Mouse (Mus musculus): ENCODE results near the gene Cyp11a1. TPM values are rescaled to one million over a fixed set of nuclear protein-coding genes. Genes with fewer than 3 reads are reported as not detected.

Cyp11a1 gene
- polyA plus RNA-seq, 1 experiment from 2014 or later = 0.57 TPM

DNA sequence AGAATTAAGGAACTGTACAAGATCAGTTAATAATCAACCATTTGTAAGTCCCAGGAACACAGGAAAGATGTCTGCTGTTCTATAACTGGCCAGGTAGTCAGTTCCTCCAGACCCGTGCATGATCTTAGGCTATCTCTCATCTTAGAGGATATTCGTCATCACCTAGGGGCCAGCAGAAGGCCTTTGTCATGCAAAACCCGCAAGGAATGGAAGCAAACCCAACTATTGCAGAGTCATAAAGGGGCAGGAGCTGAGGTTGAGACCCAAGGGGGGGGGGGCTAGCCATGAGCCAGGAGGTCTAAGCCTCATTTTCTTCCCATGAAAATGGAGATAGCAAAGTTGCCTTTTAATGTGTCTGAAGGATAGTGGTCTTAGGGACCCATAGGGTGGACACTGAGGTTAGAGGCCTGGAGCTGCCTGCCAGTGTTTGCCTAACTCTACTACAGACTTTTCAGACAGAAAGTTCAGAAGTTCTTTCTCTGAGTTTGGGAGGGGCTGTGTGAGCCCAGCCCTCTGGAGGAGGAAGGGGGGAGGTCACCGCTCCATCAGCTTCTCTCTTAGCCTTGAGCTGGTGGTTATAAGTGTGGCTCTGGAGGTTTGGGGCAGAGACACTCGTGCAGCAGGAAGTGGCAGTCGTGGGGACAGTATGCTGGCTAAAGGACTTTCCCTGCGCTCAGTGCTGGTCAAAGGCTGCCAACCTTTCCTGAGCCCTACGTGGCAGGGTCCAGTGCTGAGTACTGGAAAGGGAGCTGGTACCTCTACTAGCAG, 8.4 kb downstream of the Cyp11a1 start:
- Histone ChIP-seq H3K27me3 (no peaks in the 10 kb centered on the region), H3K4me1 (replicated peaks) (no peaks in the 10 kb centered on the region), H3K4me3 (no peak overlapping the region), H3K36me3 (no peaks in the 10 kb centered on the region), H3K4me2 (no peak overlapping the region), H3K9ac (no peak overlapping the region), H3K27ac (no peak overlapping the region), H3K9me3 (no peaks in the 10 kb centered on the region)
- 71% methylated on average over 8 of the region's 8 CpGs for WGBS
- no peak for ATAC-seq (ENCODE audit: low FRiP score)

DNA sequence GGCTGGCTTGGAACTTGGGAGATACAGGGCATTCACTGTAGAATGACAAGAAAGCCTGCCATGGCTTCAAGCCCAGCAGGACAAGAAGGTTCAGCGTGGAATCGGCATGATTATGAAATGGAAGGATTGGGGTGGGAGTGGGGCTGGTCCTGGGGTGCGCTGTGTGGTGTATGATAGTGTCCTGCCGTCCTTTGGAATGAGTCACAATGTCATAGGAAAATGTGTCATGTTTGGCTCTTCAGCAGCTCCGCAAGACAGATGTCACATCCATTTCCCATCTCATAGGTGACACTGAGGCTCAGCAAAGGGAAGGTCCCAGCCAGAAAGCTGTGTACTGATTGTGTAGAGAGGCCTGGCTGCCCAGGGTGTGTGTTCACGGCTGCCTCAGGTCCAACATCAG, 9.6 kb downstream of the Cyp11a1 start:
- no peak overlapping the region for H3K9ac ChIP-seq
- no peak for ATAC-seq (ENCODE audit: low FRiP score)
- no peaks in the 10 kb centered on the region for H3K9me3 ChIP-seq
- 91% methylated on average over 6 of the region's 6 CpGs for WGBS
- H3K4me2 ChIP-seq = no peak overlapping the region
- no peaks in the 10 kb centered on the region for H3K27me3 ChIP-seq
- H3K27ac ChIP-seq = no peak overlapping the region
- no peak overlapping the region for H3K4me3 ChIP-seq
- no peaks in the 10 kb centered on the region for H3K4me1 ChIP-seq (replicated peaks)
- H3K36me3 ChIP-seq = no peaks in the 10 kb centered on the region

DNA sequence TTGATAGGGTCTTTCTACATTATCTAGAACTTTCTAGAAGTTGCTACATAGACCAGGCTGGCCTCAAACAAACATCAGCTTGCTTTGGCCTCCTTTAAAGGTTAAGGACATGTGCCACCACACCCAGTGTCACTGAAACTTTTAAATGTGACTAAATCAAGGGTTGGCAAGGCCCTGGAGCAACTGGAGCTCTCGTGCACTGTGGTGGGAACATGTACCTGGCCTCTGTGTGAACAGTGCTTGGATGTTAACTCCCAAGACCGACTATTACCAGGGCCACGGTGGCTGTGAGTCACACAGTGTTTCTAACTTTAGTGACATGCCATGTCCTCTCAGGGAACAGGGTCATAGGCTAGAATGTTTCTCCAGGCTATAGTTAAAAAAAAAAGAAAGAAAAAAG, 10.8 kb downstream of the Cyp11a1 start:
- H3K9ac ChIP-seq = no peak overlapping the region
- H3K27ac ChIP-seq = no peak overlapping the region
- no peak for ATAC-seq (ENCODE audit: low FRiP score)
- 81% methylated on average over 3 of the region's 3 CpGs for WGBS
- H3K4me2 ChIP-seq = no peak overlapping the region
- H3K27me3 ChIP-seq = 0 out of 2 replicates have a peak, but pooled peaks cover 7% of the 10 kb centered on the region
- H3K36me3 ChIP-seq = no peaks in the 10 kb centered on the region
- no peak overlapping the region for H3K4me3 ChIP-seq
- no peaks in the 10 kb centered on the region for H3K4me1 ChIP-seq (replicated peaks)
- no peaks in the 10 kb centered on the region for H3K9me3 ChIP-seq

DNA sequence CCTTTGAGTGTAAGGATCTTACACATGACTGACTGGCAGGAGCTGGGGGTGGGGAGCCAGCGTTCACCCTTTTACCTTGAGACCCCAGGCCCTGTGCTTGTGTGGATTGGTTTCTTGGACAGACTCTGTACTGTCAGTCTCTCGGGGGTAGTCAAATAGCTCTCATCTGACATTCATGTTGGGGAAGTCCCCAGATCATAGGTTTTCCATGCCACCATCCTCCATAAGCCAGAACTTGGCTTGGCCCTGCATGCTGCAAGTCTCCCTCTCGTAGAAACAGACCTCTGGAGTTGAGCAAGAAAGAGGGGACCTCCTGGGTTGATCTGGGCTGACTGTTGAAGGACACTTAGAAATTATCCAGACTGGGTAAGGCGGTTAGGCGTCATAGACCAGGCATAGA, 12.2 kb downstream of the Cyp11a1 start:
- no peak overlapping the region for H3K9ac ChIP-seq
- no peaks in the 10 kb centered on the region for H3K4me1 ChIP-seq (replicated peaks)
- no peak overlapping the region for H3K4me2 ChIP-seq
- H3K27ac ChIP-seq = no peak overlapping the region
- no peaks in the 10 kb centered on the region for H3K36me3 ChIP-seq
- no peak for ATAC-seq (ENCODE audit: low FRiP score)
- H3K4me3 ChIP-seq = no peak overlapping the region
- H3K9me3 ChIP-seq = no peaks in the 10 kb centered on the region
- H3K27me3 ChIP-seq = 0 out of 2 replicates have a peak, but pooled peaks cover 7% of the 10 kb centered on the region
- WGBS = 89% methylated on average over 5 of the region's 5 CpGs

DNA sequence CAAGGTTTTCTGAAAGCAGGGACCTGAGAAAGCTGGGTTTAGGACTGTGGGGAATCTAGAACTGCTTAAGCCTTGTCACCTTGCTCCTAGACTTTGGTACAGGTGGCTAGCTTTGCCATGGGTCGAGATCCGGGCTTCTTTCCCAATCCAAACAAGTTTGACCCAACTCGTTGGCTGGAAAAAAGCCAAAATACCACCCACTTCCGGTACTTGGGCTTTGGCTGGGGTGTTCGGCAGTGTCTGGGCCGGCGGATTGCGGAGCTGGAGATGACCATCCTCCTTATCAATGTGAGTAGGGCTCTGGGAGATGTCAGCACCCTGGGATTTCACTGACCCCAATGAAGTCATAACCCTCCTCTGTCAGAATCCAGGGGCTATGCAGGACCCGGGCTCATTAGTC, 19.8 kb downstream of the Cyp11a1 start:
- WGBS = 90% methylated on average over 9 of the region's 9 CpGs
- H3K27ac ChIP-seq = no peak overlapping the region
- no peaks in the 10 kb centered on the region for H3K36me3 ChIP-seq
- no peak overlapping the region for H3K4me3 ChIP-seq
- H3K4me2 ChIP-seq = no peak overlapping the region
- no peak overlapping the region for H3K9ac ChIP-seq
- H3K9me3 ChIP-seq = no peaks in the 10 kb centered on the region
- H3K27me3 ChIP-seq = 0 out of 2 replicates have a peak, but pooled peaks cover 13% of the 10 kb centered on the region
- H3K4me1 ChIP-seq (replicated peaks) = no peaks in the 10 kb centered on the region
- ATAC-seq (ENCODE audit: low FRiP score) = no peak

DNA sequence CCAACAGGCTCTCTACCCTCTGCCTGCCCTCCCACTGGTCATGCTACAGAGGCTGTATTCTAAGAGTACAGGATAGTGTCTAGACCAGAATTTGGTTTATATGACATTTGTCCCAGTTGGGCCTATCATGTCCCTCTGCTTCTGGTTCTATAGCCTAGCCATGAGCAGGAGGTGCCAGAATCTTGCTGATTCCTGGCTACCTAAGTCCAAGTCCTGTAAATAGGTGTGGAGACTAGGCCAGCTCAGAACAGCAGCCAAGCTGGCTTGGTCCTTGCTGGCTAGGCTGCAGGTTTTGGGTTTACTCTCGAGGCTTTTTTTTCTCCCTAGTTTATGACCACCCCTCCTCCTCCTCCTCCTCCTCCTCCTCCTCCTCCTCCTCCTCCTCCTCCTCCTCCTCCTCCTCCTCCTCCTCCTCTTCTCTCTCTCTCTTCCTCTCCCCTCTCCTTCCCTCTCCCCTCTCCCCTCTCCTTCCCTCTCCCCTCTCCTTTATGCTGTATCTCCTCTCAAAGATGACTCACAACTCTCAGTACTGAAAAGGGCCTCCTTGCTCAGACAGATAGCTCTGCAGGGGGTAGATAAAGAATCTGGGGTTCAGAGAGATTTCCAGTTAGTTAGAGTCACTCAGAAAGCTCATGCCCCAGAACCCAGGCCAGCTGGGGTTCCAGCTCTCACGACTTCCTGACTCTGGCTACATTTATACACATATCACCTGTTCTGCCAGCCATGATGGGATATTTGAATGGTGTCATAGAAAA, 21.4 kb downstream of the Cyp11a1 start:
- Histone ChIP-seq H3K9ac (no peak overlapping the region), H3K36me3 (no peaks in the 10 kb centered on the region), H3K9me3 (no peaks in the 10 kb centered on the region), H3K27me3 (0 out of 2 replicates have a peak, but pooled peaks cover 6% of the 10 kb centered on the region), H3K4me3 (no peak overlapping the region), H3K4me1 (replicated peaks) (no peaks in the 10 kb centered on the region), H3K27ac (no peak overlapping the region), H3K4me2 (no peak overlapping the region)
- no peak for ATAC-seq (ENCODE audit: low FRiP score)
- 45% methylated on average over 2 of the region's 2 CpGs for WGBS

DNA sequence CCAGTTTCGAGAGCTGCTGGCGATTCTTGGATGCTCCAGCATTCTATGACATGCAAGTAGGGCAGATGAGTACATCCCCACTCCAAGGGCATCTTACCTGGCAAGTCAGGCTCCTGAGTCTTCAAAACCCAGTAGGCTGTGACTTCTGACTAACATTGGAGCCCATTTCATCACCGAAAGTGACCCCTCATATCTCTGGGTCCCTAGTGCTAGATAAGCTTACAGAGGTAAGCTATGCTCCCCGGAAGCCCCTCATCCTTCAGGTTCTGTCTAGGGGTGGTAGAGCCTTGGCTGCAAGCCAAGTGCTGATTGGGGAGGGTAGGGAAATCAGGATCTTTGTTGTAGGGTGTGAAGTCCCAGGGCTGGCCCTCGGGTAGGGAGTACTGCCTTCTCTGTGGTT, 22.6 kb downstream of the Cyp11a1 start:
- Histone ChIP-seq H3K27me3 (peaks cover 13% of the 10 kb centered on the region; the same call in 1 of the 2 replicates), H3K9me3 (no peaks in the 10 kb centered on the region), H3K4me2 (no peak overlapping the region), H3K4me3 (no peak overlapping the region), H3K27ac (no peak overlapping the region), H3K4me1 (replicated peaks) (no peaks in the 10 kb centered on the region), H3K9ac (no peak overlapping the region), H3K36me3 (no peaks in the 10 kb centered on the region)
- no peak for ATAC-seq (ENCODE audit: low FRiP score)
- 74% methylated on average over 5 of the region's 5 CpGs for WGBS

DNA sequence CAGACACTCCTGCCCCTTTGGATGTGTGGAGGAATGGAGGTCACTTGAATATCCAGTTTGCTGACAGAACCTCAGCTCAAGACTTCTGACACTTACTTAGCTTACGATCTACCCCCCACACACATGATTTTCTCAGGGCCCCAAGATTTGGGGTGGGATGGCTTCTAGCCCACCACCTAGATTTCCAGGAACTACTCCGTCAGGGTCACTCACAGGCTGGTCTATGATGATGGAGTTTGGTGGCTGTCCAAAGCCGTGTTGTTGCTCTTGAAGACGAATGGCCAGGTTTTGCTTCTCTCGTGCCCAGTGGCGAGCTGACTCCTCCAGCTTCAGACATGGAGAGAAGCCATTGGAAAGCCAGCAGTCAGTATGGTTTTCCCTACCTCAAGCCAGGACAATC, 23.4 kb downstream of the Cyp11a1 start:
- no peaks in the 10 kb centered on the region for H3K36me3 ChIP-seq
- H3K4me3 ChIP-seq = no peak overlapping the region
- no peaks in the 10 kb centered on the region for H3K4me1 ChIP-seq (replicated peaks)
- 89% methylated on average over 6 of the region's 6 CpGs for WGBS
- no peak for ATAC-seq (ENCODE audit: low FRiP score)
- H3K4me2 ChIP-seq = no peak overlapping the region
- H3K27me3 ChIP-seq = peaks cover 13% of the 10 kb centered on the region; the same call in 1 of the 2 replicates
- H3K9me3 ChIP-seq = no peaks in the 10 kb centered on the region
- H3K27ac ChIP-seq = no peak overlapping the region
- no peak overlapping the region for H3K9ac ChIP-seq

DNA sequence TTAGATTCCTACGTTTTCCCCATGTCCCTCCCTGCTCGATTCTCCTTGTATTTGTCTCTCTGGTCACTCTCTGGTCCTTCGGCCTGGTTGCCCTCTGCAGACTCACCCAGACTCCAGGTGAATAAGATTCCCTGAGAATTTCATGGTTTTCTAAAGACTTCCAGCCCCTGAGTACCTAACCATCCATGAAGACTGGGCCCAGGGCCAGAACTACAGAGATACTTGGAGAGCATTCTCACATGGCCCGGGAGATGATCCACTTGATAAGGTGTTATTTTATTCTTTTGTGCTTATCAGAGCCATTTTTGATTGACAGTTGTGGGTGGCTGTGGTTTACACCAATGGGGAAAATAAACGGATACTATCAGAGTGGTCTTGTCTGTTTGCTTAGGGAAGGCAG, 25.7 kb downstream of the Cyp11a1 start:
- peaks cover 27% of the 10 kb centered on the region for H3K27me3 ChIP-seq
- H3K36me3 ChIP-seq = no peaks in the 10 kb centered on the region
- 80% methylated on average over 5 of the region's 5 CpGs for WGBS
- no peak for ATAC-seq (ENCODE audit: low FRiP score)
- no peak overlapping the region for H3K9ac ChIP-seq
- no peak overlapping the region for H3K4me2 ChIP-seq
- H3K27ac ChIP-seq = no peak overlapping the region
- H3K4me1 ChIP-seq (replicated peaks) = no peaks in the 10 kb centered on the region
- H3K4me3 ChIP-seq = no peak overlapping the region
- no peaks in the 10 kb centered on the region for H3K9me3 ChIP-seq

DNA sequence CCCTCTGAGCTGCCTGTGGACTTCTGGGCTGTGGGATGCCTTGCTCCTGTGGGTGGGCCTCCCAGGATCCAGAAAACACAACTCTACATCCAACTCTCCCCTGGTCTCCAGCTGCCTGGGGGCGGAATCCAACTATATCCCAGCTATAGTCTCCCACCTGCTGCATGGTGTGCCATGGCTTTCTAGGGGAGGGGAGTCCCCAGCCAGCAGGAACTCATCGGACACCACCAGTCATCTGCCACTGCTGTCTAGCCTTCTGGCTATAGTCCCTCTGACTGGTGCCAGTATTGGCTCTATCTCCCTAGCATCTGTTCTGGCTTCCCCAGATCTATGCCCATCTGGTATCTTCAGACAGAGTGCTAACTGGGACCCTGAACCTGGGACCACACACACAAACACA, 29.3 kb downstream of the Cyp11a1 start:
- no peak overlapping the region for H3K4me2 ChIP-seq
- no peaks in the 10 kb centered on the region for H3K36me3 ChIP-seq
- peaks cover 11% of the 10 kb centered on the region for H3K4me1 ChIP-seq (replicated peaks)
- H3K27ac ChIP-seq = no peak overlapping the region
- H3K27me3 ChIP-seq = peaks cover 46% of the 10 kb centered on the region
- H3K4me3 ChIP-seq = no peak overlapping the region
- H3K9ac ChIP-seq = no peak overlapping the region
- 56% methylated on average over 2 of the region's 2 CpGs for WGBS
- no peak for ATAC-seq (ENCODE audit: low FRiP score)
- no peaks in the 10 kb centered on the region for H3K9me3 ChIP-seq

DNA sequence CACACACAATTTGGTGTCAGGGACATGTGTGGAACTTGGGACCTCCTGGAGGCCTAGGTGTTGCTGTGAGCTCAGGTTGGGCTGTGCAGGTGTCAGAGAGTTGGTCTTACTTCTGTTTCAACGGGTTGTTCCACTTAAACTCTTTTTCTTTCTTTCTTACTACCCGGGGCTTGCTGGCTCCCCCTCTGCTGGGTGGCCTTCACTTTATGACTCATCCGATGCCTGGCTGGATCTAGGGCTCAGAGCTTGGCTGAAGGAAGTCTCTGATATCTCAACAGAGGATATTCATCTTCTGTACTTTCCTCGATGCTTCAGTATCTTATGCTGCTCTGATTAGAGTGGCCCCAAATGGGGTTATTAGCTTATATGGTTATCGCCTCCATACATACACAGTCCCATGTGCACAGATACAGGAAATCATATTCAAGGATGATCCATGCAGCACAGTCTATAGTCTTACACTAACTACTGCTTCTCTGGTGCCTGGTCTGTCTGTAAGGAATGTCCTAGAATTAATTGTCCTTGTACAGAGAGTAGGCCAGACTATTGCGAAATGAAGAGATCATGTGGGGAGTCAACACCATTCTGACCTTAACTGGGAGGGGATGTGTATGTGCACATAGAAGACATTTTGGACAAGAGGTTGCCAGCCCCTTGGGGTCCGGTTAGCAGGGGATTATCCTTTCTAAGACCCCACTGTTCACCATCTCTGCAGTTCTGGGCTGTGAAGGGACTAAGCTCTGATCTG, 29.9 kb downstream of the Cyp11a1 start:
- H3K9me3 ChIP-seq = no peaks in the 10 kb centered on the region
- no peak overlapping the region for H3K9ac ChIP-seq
- peaks cover 46% of the 10 kb centered on the region for H3K27me3 ChIP-seq
- WGBS = 85% methylated on average over 7 of the region's 7 CpGs
- no peaks in the 10 kb centered on the region for H3K36me3 ChIP-seq
- no peak overlapping the region for H3K4me3 ChIP-seq
- no peak for ATAC-seq (ENCODE audit: low FRiP score)
- peaks cover 17% of the 10 kb centered on the region for H3K4me1 ChIP-seq (replicated peaks)
- no peak overlapping the region for H3K4me2 ChIP-seq
- no peak overlapping the region for H3K27ac ChIP-seq

DNA sequence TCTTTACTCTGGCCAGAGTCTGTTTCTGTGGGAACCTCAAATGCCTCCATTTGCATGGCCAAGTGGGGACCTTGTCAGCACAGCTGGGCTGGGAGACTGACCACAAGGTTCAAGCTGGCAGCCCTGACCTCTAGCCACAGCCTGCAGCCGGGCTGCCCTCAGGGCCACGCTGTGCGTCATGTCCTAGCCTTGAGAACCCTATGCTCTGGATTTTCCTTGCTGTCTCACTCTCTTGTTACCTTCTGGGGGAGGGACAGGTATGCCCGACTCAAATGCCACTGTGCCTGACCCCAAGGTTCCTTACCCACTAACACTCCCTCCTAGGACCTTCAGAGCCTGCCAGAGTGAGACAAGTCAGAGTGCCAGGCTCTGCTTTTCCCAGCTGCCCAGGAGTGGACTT, 30.8 kb downstream of the Cyp11a1 start:
- Histone ChIP-seq H3K4me3 (no peak overlapping the region), H3K9ac (no peak overlapping the region), H3K4me1 (replicated peaks) (peaks cover 26% of the 10 kb centered on the region), H3K27ac (no peak overlapping the region), H3K27me3 (peaks cover 49% of the 10 kb centered on the region), H3K4me2 (no peak overlapping the region), H3K9me3 (no peaks in the 10 kb centered on the region), H3K36me3 (no peaks in the 10 kb centered on the region)
- ATAC-seq (ENCODE audit: low FRiP score) = no peak
- WGBS = 77% methylated on average over 4 of the region's 4 CpGs

All from hindbrain, embryonic 13.5 days (tissue).